Mouse (Mus musculus): ENCODE data around the gene Rubcnl.

DNA sequence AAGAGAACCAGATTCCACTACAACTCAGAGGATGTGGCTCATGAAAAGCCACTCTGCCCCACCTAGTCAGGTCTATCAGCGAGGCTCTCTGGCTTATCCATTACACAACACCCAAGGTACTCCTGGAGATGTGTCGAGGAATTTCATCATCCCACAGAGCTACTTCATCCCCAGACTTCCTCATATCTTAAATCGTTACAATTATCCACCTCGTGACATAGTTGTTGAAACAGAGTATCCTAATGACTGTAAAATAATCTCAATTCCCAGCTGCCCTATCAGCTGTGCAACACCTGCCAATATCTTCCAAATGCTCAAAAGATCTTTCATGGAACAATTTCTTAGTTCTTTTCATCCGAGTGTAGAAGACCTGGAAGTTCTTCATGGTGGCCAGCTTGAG lies 32.7 kb upstream of the Rubcnl start:
- no peak for TF ChIP-seq CTCF (IDR thresholded peaks at IDR 0.05; ENCODE audit: extremely low read depth, insufficient read length, insufficient replicate concordance, low read depth, low read length)
- TF ChIP-seq POLR2A (IDR thresholded peaks at IDR 0.05; ENCODE audit: low read depth, low read length): no peak
